Mouse (Mus musculus): Measurements from ENCODE around the gene Bcl9. TPM values are rescaled to one million over a fixed set of nuclear protein-coding genes. Genes with fewer than 3 reads are reported as not detected.

Bcl9 gene
- polyA plus RNA-seq, 1 experiment from 2014 or later, result 31.4 TPM

GRCm38 (mm10) chr3:97213871-97214270, 83.8 kb downstream of the Bcl9 start:
- Histone ChIP-seq H3K4me1 (ENCODE audit: control insufficient read depth, insufficient read depth, low read length) (peaks cover 16% of the 10 kb centered on the region), H3K4me2 (ENCODE audit: low read depth, low read length) (no peak overlapping the region), H3K4me3 (ENCODE audit: low read length) (no peak overlapping the region), H3K36me3 (ENCODE audit: control insufficient read depth, insufficient read depth) (peaks cover 57% of the 10 kb centered on the region), H3K27me3 (ENCODE audit: control insufficient read depth, insufficient read depth, low read length) (no peaks in the 10 kb centered on the region), H3K9ac (ENCODE audit: low read length) (no peak overlapping the region), H3K27ac (ENCODE audit: low read length) (no peak overlapping the region), H3K9me3 (replicated peaks; ENCODE audit: control insufficient read depth, low read length) (no peaks in the 10 kb centered on the region)
- 81% methylated on average over 10 of the region's 10 CpGs for WGBS
- no peak for ATAC-seq (replicated peaks; ENCODE audit: extremely low read depth, insufficient read depth, low FRiP score)

GRCm38 (mm10) chr3:97211177-97211576, 86.5 kb downstream of the Bcl9 start:
- no peak for ATAC-seq (replicated peaks; ENCODE audit: extremely low read depth, insufficient read depth, low FRiP score)
- peaks cover 19% of the 10 kb centered on the region for H3K4me1 ChIP-seq (ENCODE audit: control insufficient read depth, insufficient read depth, low read length)
- H3K9me3 ChIP-seq (replicated peaks; ENCODE audit: control insufficient read depth, low read length), result no peaks in the 10 kb centered on the region
- no peak overlapping the region for H3K4me3 ChIP-seq (ENCODE audit: low read length)
- no peak overlapping the region for H3K4me2 ChIP-seq (ENCODE audit: low read depth, low read length)
- H3K27ac ChIP-seq (ENCODE audit: low read length), result no peak overlapping the region
- peaks cover 75% of the 10 kb centered on the region for H3K36me3 ChIP-seq (ENCODE audit: control insufficient read depth, insufficient read depth)
- WGBS, result 64% methylated on average over 5 of the region's 5 CpGs
- H3K9ac ChIP-seq (ENCODE audit: low read length), result no peak overlapping the region
- H3K27me3 ChIP-seq (ENCODE audit: control insufficient read depth, insufficient read depth, low read length), result no peaks in the 10 kb centered on the region

- Histone ChIP-seq H3K9ac (ENCODE audit: low read length) (no peak overlapping the region), H3K4me1 (ENCODE audit: control insufficient read depth, insufficient read depth, low read length) (peaks cover 8% of the 10 kb centered on the region), H3K36me3 (ENCODE audit: control insufficient read depth, insufficient read depth) (peaks cover 70% of the 10 kb centered on the region), H3K4me2 (ENCODE audit: low read depth, low read length) (no peak overlapping the region), H3K27ac (ENCODE audit: low read length) (no peak overlapping the region), H3K4me3 (ENCODE audit: low read length) (no peak overlapping the region), H3K9me3 (replicated peaks; ENCODE audit: control insufficient read depth, low read length) (no peaks in the 10 kb centered on the region), H3K27me3 (ENCODE audit: control insufficient read depth, insufficient read depth, low read length) (no peaks in the 10 kb centered on the region)
- 92% methylated on average over 9 of the region's 9 CpGs for WGBS
- no peak for ATAC-seq (replicated peaks; ENCODE audit: extremely low read depth, insufficient read depth, low FRiP score)
These were observed 88.4 kb downstream of the Bcl9 start for GRCm38 (mm10) chr3:97209351-97209750.

- H3K27me3 ChIP-seq (ENCODE audit: control insufficient read depth, insufficient read depth, low read length), result no peaks in the 10 kb centered on the region
- H3K4me2 ChIP-seq (ENCODE audit: low read depth, low read length), result no peak overlapping the region
- no peaks in the 10 kb centered on the region for H3K9me3 ChIP-seq (replicated peaks; ENCODE audit: control insufficient read depth, low read length)
- peaks cover 53% of the 10 kb centered on the region for H3K36me3 ChIP-seq (ENCODE audit: control insufficient read depth, insufficient read depth)
- H3K9ac ChIP-seq (ENCODE audit: low read length), result no peak overlapping the region
- no peak overlapping the region for H3K27ac ChIP-seq (ENCODE audit: low read length)
- H3K4me3 ChIP-seq (ENCODE audit: low read length), result no peak overlapping the region
- WGBS, result 59% methylated on average over 3 of the region's 3 CpGs
- no peak for ATAC-seq (replicated peaks; ENCODE audit: extremely low read depth, insufficient read depth, low FRiP score)
- peaks cover 5% of the 10 kb centered on the region for H3K4me1 ChIP-seq (ENCODE audit: control insufficient read depth, insufficient read depth, low read length)
These were observed 91.2 kb downstream of the Bcl9 start for GRCm38 (mm10) chr3:97206521-97206920.

GRCm38 (mm10) chr3:97203880-97204279, 93.8 kb downstream of the Bcl9 start:
- Histone ChIP-seq H3K4me2 (ENCODE audit: low read depth, low read length) (no peak overlapping the region), H3K4me3 (ENCODE audit: low read length) (no peak overlapping the region), H3K4me1 (ENCODE audit: control insufficient read depth, insufficient read depth, low read length) (peaks cover 3% of the 10 kb centered on the region), H3K9ac (ENCODE audit: low read length) (no peak overlapping the region), H3K27ac (ENCODE audit: low read length) (no peak overlapping the region), H3K27me3 (ENCODE audit: control insufficient read depth, insufficient read depth, low read length) (no peaks in the 10 kb centered on the region), H3K36me3 (ENCODE audit: control insufficient read depth, insufficient read depth) (peaks cover 35% of the 10 kb centered on the region), H3K9me3 (replicated peaks; ENCODE audit: control insufficient read depth, low read length) (no peaks in the 10 kb centered on the region)
- ATAC-seq (replicated peaks; ENCODE audit: extremely low read depth, insufficient read depth, low FRiP score), result no peak
- WGBS, result 70% methylated on average over 14 of the region's 14 CpGs

- Histone ChIP-seq H3K4me2 (ENCODE audit: low read depth, low read length) (no peak overlapping the region), H3K36me3 (ENCODE audit: control insufficient read depth, insufficient read depth) (peaks cover 16% of the 10 kb centered on the region), H3K27ac (ENCODE audit: low read length) (no peak overlapping the region), H3K9me3 (replicated peaks; ENCODE audit: control insufficient read depth, low read length) (no peaks in the 10 kb centered on the region), H3K27me3 (ENCODE audit: control insufficient read depth, insufficient read depth, low read length) (no peaks in the 10 kb centered on the region), H3K4me3 (ENCODE audit: low read length) (no peak overlapping the region), H3K9ac (ENCODE audit: low read length) (no peak overlapping the region), H3K4me1 (ENCODE audit: control insufficient read depth, insufficient read depth, low read length) (no peaks in the 10 kb centered on the region)
- 44% methylated on average over 5 of the region's 5 CpGs for WGBS
- ATAC-seq (replicated peaks; ENCODE audit: extremely low read depth, insufficient read depth, low FRiP score), result no peak
These were observed 95.8 kb downstream of the Bcl9 start for GRCm38 (mm10) chr3:97201943-97202342.

- 35% methylated on average over 4 of the region's 4 CpGs for WGBS
- no peaks in the 10 kb centered on the region for H3K9me3 ChIP-seq (replicated peaks; ENCODE audit: control insufficient read depth, low read length)
- no peaks in the 10 kb centered on the region for H3K27me3 ChIP-seq (ENCODE audit: control insufficient read depth, insufficient read depth, low read length)
- no peaks in the 10 kb centered on the region for H3K36me3 ChIP-seq (ENCODE audit: control insufficient read depth, insufficient read depth)
- no peak for ATAC-seq (replicated peaks; ENCODE audit: extremely low read depth, insufficient read depth, low FRiP score)
- H3K9ac ChIP-seq (ENCODE audit: low read length), result no peak overlapping the region
- no peak overlapping the region for H3K4me2 ChIP-seq (ENCODE audit: low read depth, low read length)
- H3K4me1 ChIP-seq (ENCODE audit: control insufficient read depth, insufficient read depth, low read length), result no peaks in the 10 kb centered on the region
- no peak overlapping the region for H3K4me3 ChIP-seq (ENCODE audit: low read length)
- no peak overlapping the region for H3K27ac ChIP-seq (ENCODE audit: low read length)
These were observed 98.5 kb downstream of the Bcl9 start for GRCm38 (mm10) chr3:97199261-97199660.

- 85% methylated on average over 8 of the region's 8 CpGs for WGBS
These were observed 101.1 kb downstream of the Bcl9 start for GRCm38 (mm10) chr3:97196571-97196970.

GRCm38 (mm10) chr3:97185098-97185860, 112.4 kb downstream of the Bcl9 start:
- WGBS, result 38% methylated on average over 10 of the region's 10 CpGs
- no peak overlapping the region for H3K4me3 ChIP-seq (ENCODE audit: low read length)
- no peak overlapping the region for H3K27ac ChIP-seq (ENCODE audit: low read length)
- no peaks in the 10 kb centered on the region for H3K36me3 ChIP-seq (ENCODE audit: control insufficient read depth, insufficient read depth)
- no peak overlapping the region for H3K4me2 ChIP-seq (ENCODE audit: low read depth, low read length)
- no peaks in the 10 kb centered on the region for H3K27me3 ChIP-seq (ENCODE audit: control insufficient read depth, insufficient read depth, low read length)
- no peaks in the 10 kb centered on the region for H3K9me3 ChIP-seq (replicated peaks; ENCODE audit: control insufficient read depth, low read length)
- no peak overlapping the region for H3K9ac ChIP-seq (ENCODE audit: low read length)
- no peak for ATAC-seq (replicated peaks; ENCODE audit: extremely low read depth, insufficient read depth, low FRiP score)
- no peaks in the 10 kb centered on the region for H3K4me1 ChIP-seq (ENCODE audit: control insufficient read depth, insufficient read depth, low read length)

More at GRCm38 (mm10) chr3:97196571-97196970, 101.1 kb downstream of the Bcl9 start:
- Histone ChIP-seq H3K4me1 (ENCODE audit: control insufficient read depth, insufficient read depth, low read length) (no peaks in the 10 kb centered on the region), H3K4me2 (ENCODE audit: low read depth, low read length) (no peak overlapping the region), H3K36me3 (ENCODE audit: control insufficient read depth, insufficient read depth) (no peaks in the 10 kb centered on the region), H3K9ac (ENCODE audit: low read length) (no peak overlapping the region), H3K9me3 (replicated peaks; ENCODE audit: control insufficient read depth, low read length) (no peaks in the 10 kb centered on the region), H3K27ac (ENCODE audit: low read length) (no peak overlapping the region), H3K4me3 (ENCODE audit: low read length) (no peak overlapping the region), H3K27me3 (ENCODE audit: control insufficient read depth, insufficient read depth, low read length) (no peaks in the 10 kb centered on the region)
- no peak for ATAC-seq (replicated peaks; ENCODE audit: extremely low read depth, insufficient read depth, low FRiP score)

Data from heart, embryonic 16.5 days (tissue).